Mouse (Mus musculus) small intestine, adult 2 months (tissue): ENCODE measurements around the gene Ralgps2. TPM values are rescaled to one million over a fixed set of nuclear protein-coding genes. Genes with fewer than 3 reads are reported as not detected.

ENCODE experiments used
- H3K27ac ChIP-seq: fragments of 200-500 bp; 2 replicates; pipeline ENCODE4 v1.5.1; 2012; ENCODE audit warnings: low read depth, low read length, control low read depth, inconsistent platforms; ENCODE audit not compliant: insufficient read depth
- H3K27me3 ChIP-seq: fragments of 200-500 bp; 2 replicates; pipeline ENCODE4 v1.6.1; 2012; ENCODE audit warnings: mild to moderate bottlenecking, moderate library complexity, low read length, inconsistent platforms; ENCODE audit not compliant: control insufficient read depth, insufficient read depth
- H3K36me3 ChIP-seq: fragments of 200-500 bp; 2 replicates; pipeline ENCODE4 v1.6.1; 2012; ENCODE audit warnings: mild to moderate bottlenecking, low read length, control low read depth, inconsistent platforms; ENCODE audit not compliant: control insufficient read depth, insufficient read depth
- H3K4me1 ChIP-seq: fragments of 200-500 bp; 2 replicates; pipeline ENCODE4 v1.6.1; 2012; ENCODE audit warnings: low read length, inconsistent platforms, mixed read lengths; ENCODE audit not compliant: control insufficient read depth, insufficient read depth, insufficient read length
- H3K4me3 ChIP-seq: fragments of 200-500 bp; 2 replicates; pipeline ENCODE4 v1.5.1; 2012; ENCODE audit warnings: low read depth, mild to moderate bottlenecking, control low read depth, inconsistent platforms, low read length, moderate library complexity
- CTCF ChIP-seq: fragments of 200-500 bp; IDR thresholded peaks from 2 replicates; pipeline ENCODE4 v1.5.1; 2012; ENCODE audit warnings: low read depth, mild to moderate bottlenecking, control low read depth, inconsistent platforms, low read length, moderate library complexity, mixed read lengths; ENCODE audit not compliant: insufficient replicate concordance, insufficient read length; ENCODE audit errors: extremely low read depth
- POLR2A ChIP-seq: fragments of 200-500 bp; IDR thresholded peaks from 2 replicates; pipeline ENCODE4 v1.6.1; 2012; ENCODE audit warnings: low read depth, mild to moderate bottlenecking, control low read depth, inconsistent platforms, low read length, moderate library complexity
- WGBS: fragments of 180-500 bp; shearing (Covaris S2); methylation state at CpG from one replicate; pipeline ENCODE4 v1.1.7; 2018; 5-methylcytosine and 5-hydroxymethylcytosine counted together
- polyA plus RNA-seq: library from polyadenylated mRNA; depleted of rRNA; stranded (reverse); fragments of >200 nt; gene quantifications from 2 replicates; pipeline ENCODE4 v1.2.3, GENCODE M21; 2012

Ralgps2 gene
- polyA plus RNA-seq, 1 experiment: 21.6 TPM

DNA sequence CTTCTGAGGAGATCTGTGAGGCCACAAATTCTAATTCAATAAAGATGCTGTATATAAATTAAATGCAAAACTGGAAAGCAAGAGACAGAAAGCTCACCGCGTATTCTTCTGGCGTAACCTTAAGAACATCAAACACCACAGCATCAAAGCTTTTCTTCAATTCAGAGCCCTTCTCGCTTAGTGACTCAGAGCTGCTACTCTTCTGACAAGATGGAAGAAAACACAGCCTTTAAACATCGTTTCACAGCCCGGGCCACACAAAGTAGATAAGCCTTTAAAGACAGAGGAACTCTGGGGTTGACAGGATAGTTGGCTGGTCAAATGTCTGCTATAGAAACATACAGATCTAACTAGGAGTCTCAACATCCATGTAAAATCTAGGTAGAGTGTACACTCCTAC lies 37.7 kb downstream of the Ralgps2 start:
- no peak for TF ChIP-seq CTCF
- TF ChIP-seq POLR2A: no peak
- Histone ChIP-seq H3K4me3 (no peak overlapping the region), H3K27ac (no peak overlapping the region), H3K36me3 (peaks cover 14% of the 10 kb centered on the region), H3K27me3 (no peaks in the 10 kb centered on the region), H3K4me1 (peaks cover 3% of the 10 kb centered on the region; the same call in 1 of the 2 replicates)
- 93% methylated on average over 6 of the region's 6 CpGs for WGBS

DNA sequence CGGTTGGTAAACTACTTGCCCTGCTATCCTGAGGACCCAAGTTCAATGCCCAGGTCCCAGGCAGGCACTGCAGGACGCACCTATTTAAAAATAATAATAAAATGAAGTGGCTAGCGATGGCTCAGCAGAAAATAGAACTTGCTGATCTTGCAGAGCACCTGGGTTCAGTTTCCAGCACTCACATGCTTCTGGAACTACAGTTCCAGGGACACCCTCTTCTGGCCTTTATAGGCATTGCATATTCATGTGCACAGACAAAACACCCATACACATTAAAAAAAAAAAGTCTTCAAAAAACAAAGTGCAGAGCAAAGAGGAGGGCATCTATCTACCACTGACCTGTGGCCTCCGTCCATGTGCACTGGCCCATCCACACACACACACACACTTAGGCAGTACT lies 47.9 kb downstream of the Ralgps2 start:
- Histone ChIP-seq H3K27ac (no peak overlapping the region), H3K36me3 (peaks cover 13% of the 10 kb centered on the region), H3K4me3 (no peak overlapping the region), H3K4me1 (no peaks in the 10 kb centered on the region), H3K27me3 (no peaks in the 10 kb centered on the region)
- TF ChIP-seq POLR2A (no peak), CTCF (peak; percentile 34; the same call in 1 of the 2 replicates)
- WGBS: 94% methylated on average over 4 of the region's 4 CpGs

DNA sequence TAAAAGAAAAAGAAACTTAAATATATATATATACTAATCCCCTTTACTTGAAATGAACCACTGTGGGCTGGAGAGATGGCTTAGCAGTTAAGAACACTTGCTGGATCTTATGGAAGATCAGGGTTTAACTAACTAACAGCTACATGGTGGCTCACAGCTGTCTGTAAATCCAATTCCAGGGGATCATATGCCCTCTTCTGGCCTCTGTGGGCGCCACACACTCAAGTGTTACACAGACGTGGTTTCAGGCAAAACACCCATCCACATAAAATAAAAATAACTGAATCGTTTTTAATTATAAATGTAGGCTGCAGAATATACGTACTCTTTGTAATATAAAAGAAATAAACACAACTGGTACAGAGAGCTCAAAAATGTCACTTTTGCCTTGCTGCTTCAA lies 50.6 kb downstream of the Ralgps2 start:
- Histone ChIP-seq H3K4me3 (no peak overlapping the region), H3K4me1 (no peaks in the 10 kb centered on the region), H3K36me3 (peaks cover 18% of the 10 kb centered on the region), H3K27ac (no peak overlapping the region), H3K27me3 (no peaks in the 10 kb centered on the region; the same call in 1 of the 2 replicates)
- WGBS: 88% methylated on average over 4 of the region's 4 CpGs
- TF ChIP-seq CTCF (no peak), POLR2A (no peak)

GRCm38 (mm10) chr1:156885879-156886278 lies 53.5 kb downstream of the Ralgps2 start:
- TF ChIP-seq CTCF (no peak), POLR2A (no peak)
- no peaks in the 10 kb centered on the region; the same call in 1 of the 2 replicates for H3K27me3 ChIP-seq
- peaks cover 29% of the 10 kb centered on the region for H3K36me3 ChIP-seq
- H3K4me1 ChIP-seq: no peaks in the 10 kb centered on the region
- WGBS: 93% methylated on average over 2 of the region's 2 CpGs
- H3K4me3 ChIP-seq: no peak overlapping the region
- H3K27ac ChIP-seq: no peak overlapping the region

- no peak for TF ChIP-seq POLR2A
- TF ChIP-seq CTCF: no peak
- H3K36me3 ChIP-seq: peaks cover 26% of the 10 kb centered on the region
- H3K4me3 ChIP-seq: no peak overlapping the region
- H3K27ac ChIP-seq: no peak overlapping the region
- no peaks in the 10 kb centered on the region; the same call in 1 of the 2 replicates for H3K27me3 ChIP-seq
- H3K4me1 ChIP-seq: no peaks in the 10 kb centered on the region
- WGBS: 85% methylated on average over 2 of the region's 2 CpGs
These were observed 54.6 kb downstream of the Ralgps2 start for GRCm38 (mm10) chr1:156884782-156885181.

DNA sequence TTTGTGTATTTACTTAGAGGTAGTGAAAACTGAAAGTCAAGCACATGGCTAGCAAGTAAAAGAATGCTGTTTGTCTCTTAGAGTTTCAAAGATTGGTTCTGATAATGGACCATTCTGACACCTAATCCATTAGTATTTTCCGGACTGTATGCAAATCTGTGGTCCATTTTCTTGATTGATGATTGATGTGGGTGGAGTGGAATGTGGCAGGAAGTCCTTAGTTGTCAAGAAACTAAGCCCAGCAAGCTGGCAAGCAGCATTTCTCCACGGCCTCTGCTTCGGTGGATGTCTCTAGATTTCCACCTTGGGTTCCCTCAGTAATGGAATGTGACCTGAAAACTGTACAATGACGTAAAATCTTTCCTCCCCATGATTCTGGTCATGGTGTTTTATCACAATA lies 68.8 kb downstream of the Ralgps2 start:
- H3K27ac ChIP-seq: no peak overlapping the region
- WGBS: 83% methylated on average over 4 of the region's 4 CpGs
- H3K4me3 ChIP-seq: no peak overlapping the region
- TF ChIP-seq POLR2A (no peak), CTCF (no peak)
- H3K4me1 ChIP-seq: no peaks in the 10 kb centered on the region
- peaks cover 15% of the 10 kb centered on the region for H3K36me3 ChIP-seq
- no peaks in the 10 kb centered on the region for H3K27me3 ChIP-seq

DNA sequence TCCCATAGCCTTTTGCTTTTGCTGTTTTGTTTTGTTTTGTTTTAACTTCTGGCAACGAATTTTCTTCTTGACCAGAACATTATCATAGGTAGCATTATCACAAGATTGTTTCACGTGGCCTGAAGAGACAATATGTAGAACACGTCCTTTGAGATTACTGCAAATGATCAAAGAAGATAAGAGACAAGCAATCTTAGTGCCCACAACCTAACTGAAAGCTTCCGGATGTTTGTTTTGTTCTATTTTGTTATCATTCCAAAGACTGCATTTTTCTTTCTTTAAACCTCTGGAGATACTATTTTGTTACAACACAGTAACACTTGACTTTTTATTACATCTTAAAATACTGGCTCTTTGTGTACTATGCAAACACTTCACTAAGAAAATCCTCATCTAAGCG lies 69.4 kb downstream of the Ralgps2 start:
- no peak overlapping the region for H3K27ac ChIP-seq
- peaks cover 16% of the 10 kb centered on the region for H3K36me3 ChIP-seq
- TF ChIP-seq POLR2A (no peak), CTCF (no peak)
- no peak overlapping the region for H3K4me3 ChIP-seq
- H3K4me1 ChIP-seq: no peaks in the 10 kb centered on the region
- no peaks in the 10 kb centered on the region for H3K27me3 ChIP-seq
- 61% methylated on average over 5 of the region's 5 CpGs for WGBS
